Mouse (Mus musculus) lung, postnatal 0 days (tissue): ENCODE results near the gene Sp8. TPM values are rescaled to one million over a fixed set of nuclear protein-coding genes. Genes with fewer than 3 reads are reported as not detected.

ENCODE experiments used
- ATAC-seq: fragments of 200-750 bp; cut with Nextera tagmentation; 2 replicates; pipeline ENCODE4 v1.8.0; 2017; ENCODE audit warnings: moderate library complexity
- DNase-seq: peaks from one replicate; pipeline ENCODE4 v3.0.0-alpha.2; 2016; ENCODE audit warnings: low spot score
- H3K27ac ChIP-seq: fragments of 300-500 bp; sonication (generic); 2 replicates; pipeline ENCODE4 v1.5.1; 2014; ENCODE audit warnings: antibody characterized with exemption, mild to moderate bottlenecking, low read length, mixed read lengths
- H3K27me3 ChIP-seq: fragments of 300-500 bp; sonication (generic); replicated peaks from 2 replicates; pipeline ENCODE4 v1.6.1; 2014; ENCODE audit warnings: low read length, mixed read lengths; ENCODE audit not compliant: insufficient read depth
- H3K36me3 ChIP-seq: fragments of 300-500 bp; sonication (generic); 2 replicates; pipeline ENCODE4 v1.6.1; 2014; ENCODE audit warnings: low read length, mixed read lengths; ENCODE audit not compliant: insufficient read depth
- H3K4me1 ChIP-seq: fragments of 300-500 bp; sonication (generic); 2 replicates; pipeline ENCODE4 v1.6.1; 2014; ENCODE audit warnings: antibody characterized with exemption, low read depth, low read length, mixed read lengths; ENCODE audit not compliant: insufficient read depth
- H3K4me2 ChIP-seq: fragments of 300-500 bp; sonication (generic); replicated peaks from 2 replicates; pipeline ENCODE4 v1.6.1; 2014; ENCODE audit warnings: low read depth, mild to moderate bottlenecking, low read length, moderate library complexity, mixed read lengths
- H3K4me3 ChIP-seq: fragments of 300-500 bp; sonication (generic); 2 replicates; pipeline ENCODE4 v1.5.1; 2014; ENCODE audit warnings: low read depth, low read length
- H3K9ac ChIP-seq: fragments of 300-500 bp; sonication (generic); replicated peaks from 2 replicates; pipeline ENCODE4 v1.6.1; 2014; ENCODE audit warnings: low read depth, mild to moderate bottlenecking
- H3K9me3 ChIP-seq: fragments of 300-500 bp; sonication (generic); 2 replicates; pipeline ENCODE4 v1.6.1; 2016; ENCODE audit warnings: low read length, mixed read lengths
- CTCF ChIP-seq: IDR thresholded peaks from 2 replicates; pipeline ENCODE4 v1.5.1; 2016; ENCODE audit warnings: antibody characterized with exemption, mild to moderate bottlenecking
- EP300 ChIP-seq: IDR thresholded peaks from 2 replicates; pipeline ENCODE4 v1.6.1; 2016; ENCODE audit warnings: antibody characterized with exemption, mild to moderate bottlenecking, control low read depth
- WGBS: fragments of 180-500 bp; shearing (Covaris S2); extraction: QIAGEN DNeasy Blood & Tissue Kit; methylation state at CpG from one replicate; pipeline ENCODE4 v1.1.7; 2014; 5-methylcytosine and 5-hydroxymethylcytosine counted together
- polyA plus RNA-seq: library from polyadenylated mRNA; unstranded; fragments of >200 nt; fragmentation: Nextera tagmentation; extraction: Ambion mirVana; gene quantifications from 2 replicates; pipeline ENCODE4 v1.2.1, GENCODE M21; 2015

Gene Sp8
- polyA plus RNA-seq, 1 experiment from 2014 or later = not detected

DNA sequence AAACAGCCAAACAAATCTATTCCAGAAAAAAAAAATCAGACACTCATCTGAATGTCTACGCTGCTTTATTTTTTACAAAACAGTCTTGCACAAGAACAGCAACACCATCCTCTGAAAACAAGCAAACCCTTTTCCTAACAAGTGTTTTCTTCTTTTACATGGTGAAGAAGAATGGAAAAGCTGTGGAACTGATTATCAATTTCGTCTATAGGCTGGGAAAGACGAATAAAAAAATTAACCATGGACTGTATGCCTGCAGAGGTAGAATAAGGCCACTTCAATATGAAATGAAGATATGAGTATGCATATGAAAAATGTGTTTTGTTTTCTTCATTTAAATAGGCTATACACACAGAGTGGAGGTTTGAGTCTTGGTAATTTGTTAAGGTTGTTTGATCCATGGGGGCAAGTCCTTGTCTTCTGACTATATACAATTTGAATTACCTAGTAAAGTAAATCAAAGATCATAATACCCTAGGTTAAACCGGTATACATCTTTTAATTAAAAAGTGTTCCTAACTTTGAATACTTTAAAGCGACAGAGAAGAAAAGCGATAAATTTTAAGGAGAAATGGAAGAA lies 4.1 kb upstream of the Sp8 start:
- no peak overlapping the region for H3K4me2 ChIP-seq
- 11% methylated on average over 6 of the region's 6 CpGs for WGBS

DNA sequence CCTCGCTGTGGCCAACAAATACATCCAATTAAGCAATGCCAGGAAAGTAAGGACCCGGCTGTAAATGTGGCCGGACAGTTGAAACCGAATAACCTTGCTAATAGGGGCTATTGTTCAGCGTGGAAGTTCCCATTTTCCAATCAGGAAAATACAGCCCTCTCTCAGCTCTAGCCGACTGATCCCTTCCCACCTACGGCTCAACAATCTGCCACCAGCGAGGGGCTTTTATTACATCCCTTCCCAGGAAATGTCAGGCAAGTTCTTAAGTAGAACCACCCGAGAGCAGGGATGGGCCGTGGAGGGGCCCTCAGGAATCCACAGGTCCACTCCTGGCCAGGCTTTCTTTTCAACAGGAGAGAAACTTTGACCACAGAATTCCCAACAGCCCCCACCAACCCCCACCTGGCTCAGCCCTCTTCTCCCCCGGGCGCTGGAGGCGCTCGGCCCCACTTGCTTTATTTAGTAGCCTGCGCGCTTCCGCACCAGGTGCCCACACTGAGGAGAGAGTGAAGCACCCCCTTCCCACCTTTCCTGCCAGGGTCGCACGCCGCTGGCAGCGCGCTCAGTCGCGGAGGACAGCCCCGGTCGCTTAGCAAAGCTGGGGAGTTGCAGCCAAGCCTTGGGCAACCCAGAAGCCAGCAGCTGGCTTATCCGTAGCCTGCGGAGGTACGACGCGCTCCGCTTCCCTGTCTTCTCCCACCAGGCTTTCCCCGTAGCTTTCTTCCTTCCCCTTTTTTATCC lies 3.3 kb upstream of the Sp8 start:
- no peak for DNase-seq
- Histone ChIP-seq H3K4me2 (no peak overlapping the region), H3K27ac (no peak overlapping the region), H3K4me3 (no peak overlapping the region), H3K36me3 (no peaks in the 10 kb centered on the region), H3K9ac (no peak overlapping the region), H3K4me1 (peaks cover 3% of the 10 kb centered on the region; the same call in 1 of the 2 replicates), H3K9me3 (no peaks in the 10 kb centered on the region), H3K27me3 (peaks cover 68% of the 10 kb centered on the region)
- ATAC-seq = 0 out of 2 replicates have a peak, but pooled peaks have one; percentile 5
- under 1% methylated on average over 33 of the region's 33 CpGs for WGBS
- TF ChIP-seq EP300 = no peak
- TF ChIP-seq CTCF = no peak

More for the DNA sequence above, 4.1 kb upstream of the Sp8 start:
- no peaks in the 10 kb centered on the region for H3K36me3 ChIP-seq
- no peak overlapping the region for H3K27ac ChIP-seq
- H3K9me3 ChIP-seq = no peaks in the 10 kb centered on the region
- peaks cover 3% of the 10 kb centered on the region; the same call in 1 of the 2 replicates for H3K4me1 ChIP-seq
- no peak overlapping the region for H3K9ac ChIP-seq
- H3K27me3 ChIP-seq = peaks cover 67% of the 10 kb centered on the region
- DNase-seq (no peak), ATAC-seq (no peak)
- TF ChIP-seq EP300 (no peak), CTCF (no peak)
- no peak overlapping the region for H3K4me3 ChIP-seq

DNA sequence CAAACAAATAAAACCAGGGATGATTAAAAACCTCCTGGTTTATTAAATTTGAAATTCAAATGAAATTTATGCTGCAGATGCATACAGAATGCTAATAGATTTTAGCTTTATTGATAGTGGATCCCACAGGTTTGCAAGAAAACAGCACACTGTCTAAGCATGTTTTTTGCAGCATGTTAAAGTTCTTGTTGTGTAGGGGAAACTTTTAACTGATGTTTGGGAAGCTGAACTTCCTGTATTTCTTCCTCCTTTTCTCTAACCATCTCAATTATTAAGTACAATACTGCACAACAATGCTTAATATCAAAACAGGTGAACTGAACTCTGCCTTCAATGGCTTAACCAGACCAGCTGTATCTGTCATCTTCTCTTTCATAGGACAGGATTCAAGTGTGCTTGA lies 2.0 kb upstream of the Sp8 start:
- no peak for ATAC-seq
- Histone ChIP-seq H3K27me3 (peaks cover 76% of the 10 kb centered on the region), H3K36me3 (no peaks in the 10 kb centered on the region), H3K4me2 (no peak overlapping the region), H3K4me1 (peaks cover 3% of the 10 kb centered on the region; the same call in 1 of the 2 replicates), H3K4me3 (no peak overlapping the region), H3K27ac (no peak overlapping the region), H3K9ac (no peak overlapping the region), H3K9me3 (no peaks in the 10 kb centered on the region)
- TF ChIP-seq CTCF (no peak), EP300 (no peak)
- no peak for DNase-seq

DNA sequence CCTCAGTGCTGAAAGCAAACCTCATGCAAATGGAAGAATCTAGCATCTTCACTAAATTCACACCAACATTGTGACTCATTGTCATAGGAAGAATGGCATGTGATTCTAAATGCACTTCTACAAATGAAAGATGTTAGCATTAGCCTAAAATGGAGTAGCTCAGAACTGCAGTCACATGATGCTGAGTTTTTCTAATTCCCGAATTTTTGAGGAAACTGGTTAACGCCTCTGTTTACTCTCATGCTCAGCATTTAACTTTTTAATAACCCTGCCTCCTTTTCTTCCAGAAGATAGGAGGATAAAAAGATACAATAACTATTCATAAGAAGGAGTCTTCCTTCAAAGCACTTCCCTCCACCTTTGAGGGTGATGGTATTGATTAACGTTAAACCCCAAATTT lies 1.3 kb upstream of the Sp8 start:
- peaks cover 3% of the 10 kb centered on the region; the same call in 1 of the 2 replicates for H3K4me1 ChIP-seq
- DNase-seq = no peak
- H3K27ac ChIP-seq = no peak overlapping the region
- H3K4me2 ChIP-seq = no peak overlapping the region
- no peaks in the 10 kb centered on the region for H3K9me3 ChIP-seq
- no peak overlapping the region for H3K9ac ChIP-seq
- no peaks in the 10 kb centered on the region for H3K36me3 ChIP-seq
- TF ChIP-seq EP300 = no peak
- TF ChIP-seq CTCF = no peak
- 9% methylated on average over 3 of the region's 3 CpGs for WGBS
- no peak for ATAC-seq
- H3K27me3 ChIP-seq = peaks cover 79% of the 10 kb centered on the region
- H3K4me3 ChIP-seq = no peak overlapping the region

DNA sequence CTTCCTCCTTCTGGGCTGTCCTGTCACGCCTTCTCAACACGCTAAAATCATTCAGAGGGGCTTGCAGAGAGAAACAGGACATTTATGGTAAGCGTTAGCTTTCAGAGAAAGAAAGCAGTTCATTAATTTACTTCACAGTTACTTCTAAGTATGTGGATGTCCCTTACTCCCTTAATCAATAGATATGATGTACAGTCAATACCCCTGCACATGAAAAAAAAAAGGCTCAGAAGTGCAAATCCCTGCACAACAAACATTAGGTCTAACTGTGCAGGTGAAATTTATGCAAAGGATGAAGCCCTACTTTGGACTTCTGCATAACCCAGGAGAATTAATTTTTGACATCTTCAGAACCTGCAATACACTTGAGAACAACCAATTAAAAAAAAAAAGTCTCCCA lies 778 bp upstream of the Sp8 start:
- no peak overlapping the region for H3K9ac ChIP-seq
- DNase-seq (no peak), ATAC-seq (no peak)
- H3K27me3 ChIP-seq = peaks cover 78% of the 10 kb centered on the region
- 5% methylated on average over 3 of the region's 3 CpGs for WGBS
- no peak for TF ChIP-seq CTCF
- TF ChIP-seq EP300 = no peak
- no peaks in the 10 kb centered on the region for H3K9me3 ChIP-seq
- no peak overlapping the region for H3K4me3 ChIP-seq
- no peak overlapping the region for H3K27ac ChIP-seq
- peaks cover 3% of the 10 kb centered on the region; the same call in 1 of the 2 replicates for H3K4me1 ChIP-seq
- no peaks in the 10 kb centered on the region for H3K36me3 ChIP-seq
- no peak overlapping the region for H3K4me2 ChIP-seq

DNA sequence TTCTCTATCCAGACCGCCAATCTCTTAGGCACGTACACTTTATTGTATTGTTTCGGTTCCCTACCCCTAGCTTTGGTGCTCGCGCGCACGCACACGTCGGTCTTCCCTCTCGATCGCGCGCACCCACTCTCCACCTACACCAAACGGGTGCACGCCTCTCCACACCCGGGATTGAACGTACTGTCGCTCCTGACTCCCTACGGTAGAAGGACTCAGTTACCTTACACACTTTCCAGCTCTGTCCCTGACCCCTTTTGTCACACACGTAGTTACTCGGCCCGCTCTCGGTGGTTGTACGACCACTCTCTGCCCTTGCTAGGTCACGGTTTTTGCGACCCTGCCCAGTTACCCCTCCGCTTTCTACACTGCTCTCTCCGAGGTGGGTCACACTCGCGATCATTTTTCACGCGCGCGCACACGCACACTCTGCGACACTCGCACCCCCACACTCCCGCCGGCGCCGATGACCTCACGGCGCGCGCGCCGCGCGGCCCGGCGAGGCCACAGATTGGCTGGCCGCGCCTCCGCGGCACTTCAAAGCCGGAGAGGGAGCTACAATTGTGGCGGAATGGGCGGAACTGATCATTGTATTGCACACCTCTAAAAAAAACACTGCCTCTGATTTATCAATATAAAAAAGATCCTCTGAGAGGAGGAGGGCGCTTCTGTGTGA lies 656 bp downstream of the Sp8 start:
- Histone ChIP-seq H3K4me2 (peak overlapping the region; percentile 90), H3K9me3 (no peaks in the 10 kb centered on the region), H3K36me3 (no peaks in the 10 kb centered on the region), H3K27ac (no peak overlapping the region), H3K27me3 (peaks cover 70% of the 10 kb centered on the region), H3K4me3 (peak overlapping the region; percentile 50), H3K9ac (no peak overlapping the region), H3K4me1 (peaks cover 3% of the 10 kb centered on the region; the same call in 1 of the 2 replicates)
- TF ChIP-seq CTCF (no peak), EP300 (no peak)
- under 1% methylated on average over 59 of the region's 59 CpGs for WGBS
- DNase-seq (peak; percentile 27), ATAC-seq (peak; percentile 54; the same call in 1 of the 2 replicates)
